Mouse (Mus musculus): ENCODE measurements around the gene Timp2. TPM values are rescaled to one million over a fixed set of nuclear protein-coding genes. Genes with fewer than 3 reads are reported as not detected.

Timp2 gene
- polyA plus RNA-seq (2014; fragmentation: Illumina TruSeq; extraction: RNeasy Lipid Tissue Mini Kit (QIAGEN cat#74804); ENCODE audit: low read depth, low replicate concordance) = 77.9 TPM

GRCm38 (mm10) chr11:118355640-118356039, at the start of gene Timp2:
Gene Timp2, minus strand, starts transcription at chr11:118355740.

GRCm38 (mm10) chr11:118401760-118402280, 46.3 kb upstream of the Timp2 start, which contains the start of gene Lgals3bp:
Gene Lgals3bp, minus strand, starts transcription at chr11:118402092.

GRCm38 (mm10) chr11:118342400-118342981, 13.0 kb downstream of the Timp2 start, which contains the start of gene Cep295nl:
Gene Cep295nl, minus strand, starts transcription at chr11:118342500.

GRCm38 (mm10) chr11:118289999-118290889, 65.3 kb downstream of the Timp2 start, which contains the start of gene Usp36:
Gene Usp36, minus strand, starts transcription at chr11:118290244.

Other genes starting within 250 kb of the Timp2 start
- 0.03 TPM for gene Dnah17, start 225.1 kb downstream of the Timp2 start, polyA plus RNA-seq (2014; fragmentation: Illumina TruSeq; extraction: RNeasy Lipid Tissue Mini Kit (QIAGEN cat#74804); ENCODE audit: low read depth, low replicate concordance)
- 49.4 TPM for gene Cyth1, start 107.1 kb downstream of the Timp2 start, polyA plus RNA-seq (2014; fragmentation: Illumina TruSeq; extraction: RNeasy Lipid Tissue Mini Kit (QIAGEN cat#74804); ENCODE audit: low read depth, low replicate concordance)
- 14.6 TPM for gene Usp36, start 65.5 kb downstream of the Timp2 start, polyA plus RNA-seq (2014; fragmentation: Illumina TruSeq; extraction: RNeasy Lipid Tissue Mini Kit (QIAGEN cat#74804); ENCODE audit: low read depth, low replicate concordance)
- gene Cep295nl, start 13.2 kb downstream of the Timp2 start, polyA plus RNA-seq (2014; fragmentation: Illumina TruSeq; extraction: RNeasy Lipid Tissue Mini Kit (QIAGEN cat#74804); ENCODE audit: low read depth, low replicate concordance) = not detected
- 35.1 TPM for gene Lgals3bp, start 46.4 kb upstream of the Timp2 start, polyA plus RNA-seq (2014; fragmentation: Illumina TruSeq; extraction: RNeasy Lipid Tissue Mini Kit (QIAGEN cat#74804); ENCODE audit: low read depth, low replicate concordance)
- 20.4 TPM for gene Cant1, start 63.3 kb upstream of the Timp2 start, polyA plus RNA-seq (2014; fragmentation: Illumina TruSeq; extraction: RNeasy Lipid Tissue Mini Kit (QIAGEN cat#74804); ENCODE audit: low read depth, low replicate concordance)
- gene C1qtnf1, start 72.5 kb upstream of the Timp2 start, polyA plus RNA-seq (2014; fragmentation: Illumina TruSeq; extraction: RNeasy Lipid Tissue Mini Kit (QIAGEN cat#74804); ENCODE audit: low read depth, low replicate concordance) = 14.2 TPM
- gene Engase, start 121.1 kb upstream of the Timp2 start, polyA plus RNA-seq (2014; fragmentation: Illumina TruSeq; extraction: RNeasy Lipid Tissue Mini Kit (QIAGEN cat#74804); ENCODE audit: low read depth, low replicate concordance) = 4.7 TPM

All from heart, adult 10 weeks (tissue).